Mouse (Mus musculus) liver, embryonic 14.5 days (tissue): ENCODE data around the gene Pygm. TPM values are rescaled to one million over a fixed set of nuclear protein-coding genes. Genes with fewer than 3 reads are reported as not detected.

Experiments
- ATAC-seq: fragments of 200-750 bp; cut with Nextera tagmentation; 2 replicates; pipeline ENCODE4 v1.8.0; 2017; ENCODE audit warnings: moderate number of reproducible peaks, mild to moderate bottlenecking, moderate library complexity; ENCODE audit not compliant: insufficient read depth
- DNase-seq, 3 experiments: peaks; one replicate each; pipeline ENCODE4 v3.0.0-alpha.2; 2012 to 2013; ENCODE audit warnings: low read depth in 3 of 3, low spot score in 3 of 3
- H3K27ac ChIP-seq: fragments of 300-500 bp; sonication (generic); 2 replicates; pipeline ENCODE4 v1.5.1; 2014; ENCODE audit warnings: moderate library complexity, mild to moderate bottlenecking, control low read depth, inconsistent platforms
- H3K27me3 ChIP-seq: fragments of 300-500 bp; sonication (generic); 2 replicates; pipeline ENCODE4 v1.6.1; 2014; ENCODE audit warnings: mild to moderate bottlenecking, low read length, moderate library complexity; ENCODE audit not compliant: control insufficient read depth, insufficient read depth
- H3K36me3 ChIP-seq: fragments of 300-500 bp; sonication (generic); replicated peaks from 2 replicates; pipeline ENCODE4 v1.6.1; 2014; ENCODE audit warnings: low read depth; ENCODE audit not compliant: control insufficient read depth, insufficient read depth
- H3K4me1 ChIP-seq, 2 experiments: fragments of 200-500 bp in 1 of 2; fragments of 300-500 bp in 1 of 2; sonication (generic) in 1 of 2; replicated peaks; 2 replicates each; pipeline ENCODE4 v1.6.1; 2012 to 2014; ENCODE audit warnings: antibody characterized with exemption in 1 of 2, inconsistent platforms in 1 of 2, low read length in 1 of 2; ENCODE audit not compliant: control insufficient read depth in 2 of 2, insufficient read depth in 2 of 2
- H3K4me2 ChIP-seq: fragments of 300-500 bp; sonication (generic); 2 replicates; pipeline ENCODE4 v1.6.1; 2014; ENCODE audit warnings: low read depth, mild to moderate bottlenecking, control low read depth, moderate library complexity
- H3K4me3 ChIP-seq, 2 experiments: fragments of 200-500 bp in 1 of 2; fragments of 300-500 bp in 1 of 2; sonication (generic) in 1 of 2; 2 replicates each; pipeline ENCODE4 v1.5.1; 2012 to 2014; ENCODE audit warnings: low read depth in 2 of 2, low read length in 2 of 2, mild to moderate bottlenecking in 2 of 2, control low read depth in 1 of 2, inconsistent platforms in 1 of 2, moderate library complexity in 1 of 2; ENCODE audit not compliant: insufficient read depth in 1 of 2
- H3K9ac ChIP-seq: fragments of 300-500 bp; sonication (generic); replicated peaks from 2 replicates; pipeline ENCODE4 v1.6.1; 2014; ENCODE audit warnings: mild to moderate bottlenecking, control low read depth, moderate library complexity
- H3K9me3 ChIP-seq: fragments of 300-500 bp; sonication (generic); 2 replicates; pipeline ENCODE4 v1.6.1; 2016; ENCODE audit warnings: low read length, mixed read lengths; ENCODE audit not compliant: control insufficient read depth
- CTCF ChIP-seq: IDR thresholded peaks from 2 replicates; pipeline ENCODE4 v1.5.1; 2016; ENCODE audit warnings: antibody characterized with exemption, low read depth, control low read depth
- EP300 ChIP-seq: IDR thresholded peaks from 2 replicates; pipeline ENCODE4 v1.6.1; 2016; ENCODE audit warnings: antibody characterized with exemption, low read depth
- WGBS: fragments of 180-500 bp; shearing (Covaris S2); extraction: QIAGEN DNeasy Blood & Tissue Kit; methylation state at CpG from one replicate; pipeline ENCODE4 v1.1.7; 2014; ENCODE audit not compliant: insufficient replicate concordance; 5-methylcytosine and 5-hydroxymethylcytosine counted together
- polyA plus RNA-seq, 2 experiments: library from polyadenylated mRNA; depleted of rRNA in 1 of 2; stranded (reverse) in 1 of 2; unstranded in 1 of 2; fragments of >200 nt; fragmentation: Nextera tagmentation in 1 of 2; extraction: Ambion mirVana in 1 of 2; gene quantifications; 2 replicates each; pipeline versions ENCODE4 v1.2.1 to v1.2.3; 2012 to 2014

Pygm gene
- polyA plus RNA-seq, 2 experiments: 1.2 TPM

DNA sequence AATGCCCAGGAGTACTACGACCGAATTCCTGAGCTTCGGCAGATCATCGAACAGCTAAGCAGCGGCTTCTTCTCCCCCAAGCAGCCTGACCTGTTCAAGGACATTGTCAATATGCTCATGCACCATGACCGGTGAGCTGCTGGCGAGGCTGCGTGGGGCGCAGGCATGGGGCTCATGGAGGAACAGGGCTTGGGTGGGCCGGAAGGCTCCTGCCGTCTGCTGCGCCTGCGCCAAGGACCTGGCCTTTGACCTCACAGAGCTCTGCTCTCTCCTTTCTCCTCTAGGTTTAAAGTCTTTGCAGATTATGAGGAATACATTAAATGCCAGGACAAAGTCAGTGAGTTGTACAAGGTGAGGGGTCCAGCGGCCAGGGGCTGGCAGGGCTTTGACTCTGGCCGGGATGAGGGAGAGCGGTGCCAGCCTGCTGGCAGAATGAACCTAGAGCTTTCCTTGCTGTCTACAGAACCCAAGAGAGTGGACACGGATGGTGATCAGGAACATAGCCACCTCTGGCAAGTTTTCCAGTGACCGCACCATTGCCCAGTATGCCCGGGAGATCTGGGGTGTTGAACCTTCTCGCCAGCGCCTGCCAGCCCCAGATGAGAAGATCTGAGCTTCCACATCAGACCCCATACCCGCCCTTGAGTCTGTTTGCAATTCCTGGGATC lies 13.5 kb downstream of the Pygm start:
- H3K4me2 ChIP-seq: no peak overlapping the region
- TF ChIP-seq CTCF (no peak), EP300 (no peak)
- H3K27me3 ChIP-seq: peaks cover 32% of the 10 kb centered on the region

DNA sequence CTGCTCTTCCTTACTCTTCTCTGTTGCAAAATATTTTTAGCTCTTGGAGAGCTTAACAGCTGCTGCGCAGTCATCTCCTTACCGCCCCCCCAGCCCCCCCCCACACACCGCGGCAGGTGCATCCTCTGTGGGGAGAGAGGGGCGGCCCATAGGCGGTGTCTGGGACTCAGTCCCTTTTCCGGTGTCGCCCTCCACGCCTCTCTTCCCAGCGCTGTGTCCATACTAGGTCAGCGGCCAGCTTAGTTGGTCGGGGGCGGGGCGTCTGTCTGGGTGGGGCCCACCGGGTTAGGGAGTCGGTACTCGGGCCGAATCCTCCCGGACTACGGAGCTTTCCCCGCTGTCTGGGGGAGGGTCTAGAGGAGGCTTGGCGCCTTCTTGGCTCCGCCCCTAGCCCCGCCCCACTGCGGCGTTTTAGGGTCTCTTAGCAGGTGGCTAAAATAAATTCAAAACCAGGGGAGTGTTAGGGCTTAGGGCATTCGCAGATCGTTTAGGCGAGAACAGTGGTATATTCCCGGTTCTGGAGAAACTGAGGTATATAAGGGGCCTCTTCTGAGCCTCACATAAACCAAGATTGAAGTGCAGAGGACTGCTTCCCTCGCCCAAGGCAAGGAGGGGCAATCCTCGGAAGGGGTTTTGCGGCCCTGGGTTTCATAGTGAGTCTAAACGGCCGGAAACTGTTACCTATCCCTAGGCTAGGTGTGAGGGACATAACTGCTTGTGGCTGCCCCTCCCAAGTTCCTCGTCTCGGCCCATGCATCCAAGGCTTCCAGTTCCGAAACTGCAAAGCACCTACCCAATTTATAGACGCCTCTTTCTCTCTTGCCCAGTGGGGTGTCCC lies 14.5 kb downstream of the Pygm start:
- ATAC-seq (peak; percentile 41), DNase-seq (no peak)
- Histone ChIP-seq H3K36me3 (no peaks in the 10 kb centered on the region), H3K27ac (no peak overlapping the region), H3K9ac (peak overlapping the region; percentile 7; the same call in 1 of the 2 replicates), H3K4me3 (peak overlapping the region; percentile 50 to 58), H3K9me3 (no peaks in the 10 kb centered on the region), H3K4me2 (peak overlapping the region; percentile 79), H3K4me1 (peaks cover 0 to 9% of the 10 kb centered on the region in 2 experiments; a peak in 2 of 4 replicates), H3K27me3 (peaks cover 32% of the 10 kb centered on the region)
- WGBS: 2% methylated on average over 39 of the region's 39 CpGs
- TF ChIP-seq EP300: no peak
- no peak for TF ChIP-seq CTCF

More for the DNA sequence above, 13.5 kb downstream of the Pygm start:
- Histone ChIP-seq H3K9me3 (no peaks in the 10 kb centered on the region), H3K36me3 (no peaks in the 10 kb centered on the region), H3K4me3 (no peak overlapping the region), H3K9ac (no peak overlapping the region), H3K27ac (no peak overlapping the region), H3K4me1 (peaks cover 0 to 8% of the 10 kb centered on the region in 2 experiments; a peak in 2 of 4 replicates)
- ATAC-seq (no peak), DNase-seq (no peak)
- 78% methylated on average over 22 of the region's 22 CpGs for WGBS

DNA sequence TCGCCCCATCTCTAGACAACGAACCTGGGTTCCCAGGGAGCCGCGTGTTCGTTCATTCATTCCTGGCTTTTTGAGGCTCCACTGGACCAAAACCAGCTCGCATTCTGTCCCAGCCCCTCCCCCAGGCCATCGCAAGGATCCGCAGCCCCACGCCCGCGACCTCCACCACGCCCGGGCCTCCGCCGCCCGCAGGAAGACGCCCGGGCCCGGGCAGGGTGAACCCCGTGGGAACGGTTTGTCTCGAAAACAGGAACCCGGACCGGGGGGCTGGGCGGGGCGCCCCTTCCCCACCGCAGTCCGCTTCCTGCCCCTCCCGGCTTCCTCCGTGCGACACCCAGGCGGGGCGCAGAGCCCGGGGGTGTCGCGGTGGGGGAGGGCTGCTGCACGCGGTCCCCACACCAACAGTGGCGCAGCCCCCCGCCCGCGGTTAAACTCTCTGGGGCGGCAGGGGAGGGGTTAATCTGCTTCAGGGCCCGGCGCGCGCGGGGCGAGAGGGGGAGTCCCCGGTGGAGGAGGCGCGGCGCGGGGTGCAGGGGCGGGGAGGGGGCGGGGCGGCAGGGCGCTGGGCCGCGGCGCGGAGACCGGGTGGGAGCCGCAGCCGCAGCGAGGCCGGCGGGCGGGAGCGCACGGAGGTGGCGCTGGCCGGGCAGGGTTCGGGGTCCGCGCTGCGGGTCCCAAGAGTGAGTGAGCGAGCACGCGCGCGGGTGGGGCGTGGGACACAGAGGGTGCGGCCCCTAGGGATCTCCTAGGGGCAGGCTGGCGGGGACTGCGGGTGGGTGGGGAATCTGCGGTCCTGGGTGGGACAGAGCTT lies 15.3 kb downstream of the Pygm start, which contains the start of gene Rasgrp2:
Gene Rasgrp2, plus strand, starts transcription at position 56 of the 811 bp plus-strand sequence.
- Histone ChIP-seq H3K27ac (no peak within 1 kb of the TSS), H3K36me3 (no peaks in the 10 kb centered on the region), H3K9me3 (no peaks in the 10 kb centered on the region), H3K9ac (peak within 1 kb of the TSS; percentile 20), H3K27me3 (peaks cover 32% of the 10 kb centered on the region), H3K4me1 (peaks cover 0 to 9% of the 10 kb centered on the region in 2 experiments; a peak in 2 of 4 replicates), H3K4me3 (peak within 1 kb of the TSS; percentile 50 to 58), H3K4me2 (peak within 1 kb of the TSS; percentile 79)
- peak; percentile 9; the same call in 1 of the 2 replicates for ATAC-seq
- WGBS: 1% methylated on average over 68 of the region's 87 CpGs
- TF ChIP-seq CTCF: no peak
- TF ChIP-seq EP300: no peak
- DNase-seq: no peak

DNA sequence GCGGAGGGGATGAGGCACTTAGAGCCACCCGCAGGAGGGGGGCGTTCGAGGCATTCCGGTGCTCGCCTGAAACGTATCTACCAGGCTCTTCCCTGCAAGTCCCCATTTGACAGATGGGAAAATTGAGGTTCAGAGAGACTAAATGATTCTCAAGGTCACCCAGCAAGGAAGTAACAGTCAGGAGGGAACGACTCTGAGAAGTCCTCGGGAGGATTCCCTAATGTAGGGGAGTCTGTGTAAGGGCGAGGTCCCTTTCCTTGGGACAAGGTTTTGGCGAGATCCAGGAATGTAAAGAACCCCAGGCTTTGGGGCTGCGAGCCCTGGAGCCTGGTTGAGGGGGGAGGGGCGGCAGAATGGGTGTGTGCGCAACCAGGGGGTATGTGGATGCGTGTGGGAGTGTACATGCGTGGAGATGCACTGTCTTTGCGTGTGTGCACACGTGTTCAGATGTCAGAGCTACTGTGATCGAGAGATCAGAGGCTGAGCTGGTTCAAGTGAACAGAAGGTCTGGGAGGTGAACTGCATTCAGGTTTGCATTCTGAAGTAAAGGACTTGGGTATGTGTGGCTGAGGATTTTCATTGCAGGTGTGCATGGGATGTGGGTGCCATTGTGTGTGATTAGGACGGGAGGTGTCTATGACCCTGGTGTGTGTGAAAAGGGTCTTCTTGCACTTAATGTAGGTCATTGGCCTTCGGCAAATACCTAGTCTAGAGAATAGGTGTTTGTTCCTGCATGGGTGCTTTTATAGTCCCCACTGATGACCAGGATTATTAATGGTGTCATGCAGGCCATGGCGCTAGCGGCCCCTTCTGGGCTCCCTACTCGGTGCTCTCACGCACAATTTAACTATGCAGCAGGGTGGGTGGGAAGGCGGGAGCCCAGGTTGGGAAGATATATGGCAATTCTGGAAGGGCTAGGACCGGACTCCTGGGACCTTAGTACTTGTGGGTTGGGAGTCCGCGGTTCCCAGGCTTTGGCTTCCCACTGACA lies 16.2 kb downstream of the Pygm start:
- H3K9me3 ChIP-seq: no peaks in the 10 kb centered on the region
- WGBS: 1% methylated on average over 29 of the region's 29 CpGs
- peak overlapping the region; percentile 31 to 58 for H3K4me3 ChIP-seq
- H3K27ac ChIP-seq: no peak overlapping the region
- H3K36me3 ChIP-seq: no peaks in the 10 kb centered on the region
- peaks cover 32% of the 10 kb centered on the region for H3K27me3 ChIP-seq
- peak overlapping the region; percentile 79 for H3K4me2 ChIP-seq
- H3K4me1 ChIP-seq: peaks cover 0 to 9% of the 10 kb centered on the region in 2 experiments; a peak in 2 of 4 replicates
- ATAC-seq (no peak), DNase-seq (no peak)
- H3K9ac ChIP-seq: no peak overlapping the region
- TF ChIP-seq EP300 (no peak), CTCF (no peak)
